Mouse (Mus musculus) cerebellum, adult (tissue): ENCODE results near the gene Trim13.
"Not testable (repeated sequence)": the region's sequence is repeated elsewhere in the genome, so short reads cannot be mapped to it uniquely, and the experiment has no call there.

Experiments used
- ATAC-seq: cut with Nextera tagmentation; 2 replicates; pipeline ENCODE4 v1.9.2; 2017; ENCODE audit warnings: mild to moderate bottlenecking, moderate library complexity, mixed read lengths; ENCODE audit not compliant: insufficient number of reproducible peaks, low FRiP score, low TSS enrichment

Trim13 gene

DNA sequence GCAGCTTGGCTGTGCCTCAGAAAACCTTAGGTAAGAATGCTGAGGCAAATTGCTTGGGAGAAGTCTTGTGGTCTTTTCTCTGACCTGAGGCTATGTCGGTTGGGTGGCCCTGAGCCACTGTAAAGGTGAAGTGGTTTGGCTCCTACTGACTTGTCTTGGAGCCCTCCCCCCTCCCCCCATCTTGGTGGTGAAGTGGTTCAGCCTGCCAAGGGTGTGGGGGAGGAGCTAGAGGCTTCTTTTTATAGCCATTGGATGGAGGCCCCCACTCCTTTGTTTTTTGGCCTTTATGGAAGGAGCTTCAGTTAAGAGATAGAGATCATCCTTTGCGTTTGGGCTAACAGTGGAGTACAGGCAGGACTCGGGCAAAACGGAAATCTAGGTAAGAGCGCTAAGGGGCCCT is at the start of gene Trim13:
Trim13 (plus strand) TSS at position 280 of the 400 bp plus-strand sequence.
- ATAC-seq, result no peak

- ATAC-seq, result no peak
Observed at GRCm38 (mm10) chr14:61548614-61549013, 49.4 kb upstream of the Trim13 start.

GRCm38 (mm10) chr14:61555931-61556288 is 42.1 kb upstream of the Trim13 start:
- ATAC-seq, result no peak

GRCm38 (mm10) chr14:61556289-61557147 is 41.5 kb upstream of the Trim13 start, which contains the start of gene Spryd7:
TSS of gene Spryd7 (minus strand) at chr14:61556886.
- ATAC-seq, result peak; percentile 88

GRCm38 (mm10) chr14:61558901-61559300 is 39.1 kb upstream of the Trim13 start:
- no peak for ATAC-seq

DNA sequence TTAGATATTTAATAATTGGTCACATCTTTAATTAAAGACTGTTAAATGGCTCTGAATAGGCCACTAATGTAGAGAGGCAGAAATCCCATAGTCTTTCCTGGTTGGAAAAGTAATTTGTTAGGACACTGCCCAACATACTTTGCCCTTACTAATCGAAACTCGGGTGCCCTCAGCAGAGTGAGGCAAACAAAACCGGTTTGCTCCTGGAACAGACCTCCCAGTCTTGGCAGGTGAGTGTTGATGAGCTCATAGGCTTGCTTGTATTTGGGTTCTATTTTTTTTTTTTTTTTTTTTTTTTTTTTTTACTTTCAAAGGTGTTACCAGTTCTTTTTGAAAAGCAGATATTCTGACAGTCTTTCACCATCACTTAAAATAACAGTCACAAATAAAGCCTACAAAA is 38.2 kb upstream of the Trim13 start:
- ATAC-seq, result no peak

GRCm38 (mm10) chr14:61566211-61566610 is 31.8 kb upstream of the Trim13 start:
- ATAC-seq, result not testable (repeated sequence)

DNA sequence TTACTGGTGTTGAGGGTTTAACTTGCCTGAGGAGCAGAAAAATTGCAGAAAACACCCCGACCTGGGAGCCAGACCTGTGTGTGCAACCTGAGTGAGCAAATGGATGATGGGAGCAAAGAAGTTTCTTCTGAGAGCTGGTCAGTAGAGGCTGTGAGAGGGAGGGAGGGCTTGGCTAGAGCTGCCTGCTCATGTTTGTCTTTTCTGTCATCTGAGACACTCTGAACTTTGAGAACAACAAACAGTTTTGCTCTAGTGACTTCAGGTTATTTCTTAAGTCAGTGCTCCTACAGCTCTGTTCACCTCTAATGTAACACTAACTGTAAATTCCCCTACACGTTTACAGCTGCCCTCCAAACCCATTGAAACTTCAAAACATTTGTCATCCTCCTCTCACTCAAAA is 28.7 kb upstream of the Trim13 start:
- no peak for ATAC-seq

DNA sequence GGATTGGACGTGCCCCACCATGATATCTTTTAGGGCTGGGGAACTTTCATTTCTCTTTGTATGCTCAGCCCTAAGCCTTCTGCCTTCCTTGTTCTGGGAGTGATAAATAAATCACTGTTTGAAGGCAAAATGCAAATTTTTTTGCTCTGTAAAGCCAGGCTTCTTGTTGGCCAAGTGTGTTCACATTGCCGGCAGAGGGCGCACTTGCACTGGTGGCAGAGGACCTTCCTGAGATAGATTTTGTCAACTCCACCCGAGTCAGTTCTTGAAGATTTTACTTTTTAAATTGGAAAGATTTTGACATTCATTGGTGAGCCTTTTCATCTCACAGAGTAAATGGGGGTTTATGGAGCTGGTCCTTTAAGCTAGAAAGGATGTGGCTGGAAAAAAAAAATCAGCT is 26.7 kb upstream of the Trim13 start:
- no peak for ATAC-seq

GRCm38 (mm10) chr14:61572131-61572530 is 25.9 kb upstream of the Trim13 start:
- ATAC-seq, result no peak

DNA sequence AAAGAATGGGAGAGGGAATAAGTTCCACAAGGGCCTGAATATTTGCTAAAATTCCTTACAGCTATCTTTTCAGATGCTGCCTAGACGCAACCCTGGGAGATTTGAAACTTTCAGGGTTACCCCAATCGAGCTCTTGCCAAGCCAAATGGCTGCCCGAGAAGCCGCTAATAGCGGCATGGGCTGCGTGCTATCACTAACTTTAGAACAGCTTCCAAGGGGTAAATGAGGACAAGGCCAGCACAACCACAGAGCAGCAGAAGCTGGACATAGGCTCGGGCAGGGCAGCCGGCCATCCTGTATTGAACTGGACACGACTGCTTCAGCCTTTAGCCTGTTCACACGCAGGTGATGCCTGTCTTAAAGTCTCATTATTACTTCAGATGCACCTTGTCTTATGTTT is 23.0 kb upstream of the Trim13 start:
- no peak for ATAC-seq

GRCm38 (mm10) chr14:61575941-61576340 is 22.1 kb upstream of the Trim13 start:
- no peak for ATAC-seq

- ATAC-seq, result no peak
Observed at GRCm38 (mm10) chr14:61589288-61590065, 8.6 kb upstream of the Trim13 start.

GRCm38 (mm10) chr14:61596719-61597426 is 1.2 kb upstream of the Trim13 start:
- ATAC-seq, result no peak

DNA sequence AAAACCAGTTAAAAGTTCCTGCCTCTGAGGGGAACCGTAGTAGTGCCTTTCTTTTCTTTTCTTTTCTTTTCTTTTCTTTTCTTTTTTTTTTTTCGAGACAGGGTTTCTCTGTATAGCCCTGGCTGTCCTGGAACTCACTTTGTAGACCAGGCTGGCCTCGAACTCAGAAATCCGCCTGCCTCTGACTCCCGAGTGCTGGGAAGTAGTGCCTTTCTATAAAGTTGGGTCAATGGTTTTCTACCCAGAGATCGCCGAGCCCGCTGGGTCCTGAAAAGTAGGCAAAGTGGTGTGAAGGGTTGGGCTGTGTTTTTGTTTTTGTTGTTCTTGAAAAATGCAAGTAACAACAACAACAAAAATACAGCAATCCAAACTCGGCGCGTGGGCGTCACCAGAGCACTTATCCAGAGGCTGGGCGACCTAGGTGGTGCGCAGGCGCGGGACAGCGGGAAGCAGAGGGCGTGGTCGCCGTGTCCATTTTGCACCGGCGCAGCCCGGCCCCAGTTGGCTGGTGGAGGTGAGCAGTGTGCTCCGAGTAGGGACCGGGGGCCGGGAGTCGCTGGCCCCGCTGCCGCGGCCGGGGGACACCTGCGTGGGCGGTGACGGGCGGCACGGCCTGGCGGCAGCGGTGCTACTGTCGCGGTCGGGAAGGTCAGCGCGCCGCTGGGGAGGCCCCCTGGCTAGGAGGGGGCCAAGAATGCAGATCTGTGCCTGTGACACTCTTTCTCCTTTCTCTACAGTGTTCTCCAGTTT is 1.2 kb downstream of the Trim13 start:
- peak; percentile 96 for ATAC-seq

DNA sequence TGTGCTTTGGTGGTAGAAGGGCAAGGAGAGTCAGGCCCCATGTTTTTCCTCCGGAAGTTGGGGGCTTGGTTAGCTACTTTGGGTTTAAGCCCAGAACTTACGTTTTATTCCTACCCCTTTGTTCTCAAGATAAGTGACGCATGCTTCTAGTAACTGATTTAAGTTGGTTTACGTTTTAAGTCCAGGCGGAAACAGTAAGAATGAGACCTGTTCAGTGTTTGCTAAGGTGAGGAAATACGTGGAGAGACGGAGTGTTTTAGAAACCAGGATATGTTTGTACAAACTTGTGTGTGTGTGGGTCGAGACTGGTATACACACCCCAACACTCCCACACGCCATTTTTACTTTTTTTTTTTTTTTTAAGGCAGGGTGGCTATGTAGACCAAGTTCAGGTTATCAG is 3.3 kb downstream of the Trim13 start:
- ATAC-seq, result no peak

DNA sequence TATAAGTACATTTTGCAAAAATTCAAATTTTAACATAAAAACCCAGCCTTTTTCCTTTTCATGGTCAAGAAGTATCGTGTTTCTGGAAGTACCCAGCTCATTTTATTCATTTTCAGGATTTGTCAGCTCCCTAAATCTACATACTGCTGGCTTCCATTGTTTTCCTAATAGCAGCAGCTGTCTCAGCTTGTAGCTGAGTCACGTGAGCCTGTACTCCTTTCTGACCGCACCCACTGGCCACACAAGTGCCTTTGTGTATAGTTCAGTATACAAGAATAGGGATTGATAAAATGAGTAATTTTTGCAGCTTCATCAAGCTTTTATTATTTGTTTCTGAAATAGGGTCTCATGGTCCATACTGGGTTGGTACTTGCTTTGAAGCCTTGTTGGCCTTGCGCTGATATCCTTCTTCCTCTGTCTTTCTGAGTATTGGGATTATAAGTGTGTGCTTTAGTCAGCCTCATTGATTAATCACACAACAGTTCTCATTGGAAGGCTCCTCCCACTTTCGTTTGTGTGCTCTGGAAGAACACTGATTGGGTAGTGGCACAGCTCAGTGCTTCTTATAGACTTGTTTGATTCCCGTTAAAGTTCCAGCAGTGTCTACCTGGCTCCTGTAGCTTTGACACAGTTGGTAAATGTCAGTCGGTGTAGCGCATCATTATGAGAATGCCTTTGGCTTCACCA is 5.2 kb downstream of the Trim13 start:
- no peak for ATAC-seq

DNA sequence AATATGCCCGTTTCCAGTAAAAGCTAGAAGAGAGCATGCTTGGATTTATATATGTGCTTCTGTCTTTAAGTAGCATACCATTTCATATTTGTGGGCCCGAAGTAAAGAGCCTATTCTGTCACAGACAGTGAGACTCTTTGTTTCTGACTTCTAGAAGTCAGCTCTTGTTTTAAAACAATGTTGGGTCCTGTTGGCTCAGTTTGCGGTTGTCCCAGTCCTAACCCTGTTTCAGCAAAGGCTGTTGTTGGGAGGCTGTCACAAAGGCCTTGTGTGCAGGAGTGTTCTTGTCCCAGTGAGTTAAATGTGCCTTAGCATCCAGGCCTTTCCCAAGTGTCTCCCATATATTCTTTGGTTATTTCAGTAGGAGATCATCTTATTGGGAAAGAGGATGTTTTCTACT is 6.0 kb downstream of the Trim13 start:
- no peak for ATAC-seq

DNA sequence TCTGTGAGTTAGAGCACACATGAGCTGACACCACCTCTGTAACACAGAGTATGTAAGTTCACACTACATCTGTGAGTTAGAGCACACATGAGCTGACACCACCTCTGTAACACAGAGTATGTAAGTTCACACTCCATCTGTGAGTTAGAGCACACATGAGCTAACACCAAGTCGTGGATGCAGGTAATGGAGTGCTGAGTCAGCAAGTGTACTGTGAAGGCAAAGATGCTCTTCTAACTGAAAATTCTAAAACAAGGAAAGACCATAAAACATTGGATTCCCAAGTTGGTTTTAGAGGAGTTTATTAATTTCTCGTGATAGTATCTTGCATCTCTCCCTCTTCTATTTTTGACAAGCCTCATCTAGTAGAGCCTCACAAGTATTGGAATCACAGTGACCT is 8.0 kb downstream of the Trim13 start:
- not testable (repeated sequence) for ATAC-seq

- no peak for ATAC-seq
Observed at GRCm38 (mm10) chr14:61607157-61607556, 9.1 kb downstream of the Trim13 start, which contains the start of gene Kcnrg. TSS of gene Kcnrg (plus strand) at chr14:61607457.
